Mouse (Mus musculus) adrenal gland, adult (tissue): ENCODE measurements around the gene Gpn1.

Source experiments
- DNase-seq, 2 experiments: peaks; one replicate each; pipeline ENCODE4 v3.0.0; 2022 to 2023; ENCODE audit warnings: low spot score in 1 of 2; ENCODE audit not compliant: inconsistent age in 2 of 2

Gpn1 gene

GRCm38 (mm10) chr5:31535228-31535627 lies 40.7 kb downstream of the Gpn1 start:
- no peak for DNase-seq

GRCm38 (mm10) chr5:31559401-31559800 lies 64.9 kb downstream of the Gpn1 start:
- DNase-seq, result no peak

GRCm38 (mm10) chr5:31560352-31560751 lies 65.8 kb downstream of the Gpn1 start:
- DNase-seq, result no peak

- peak; percentile 44 to 57 for DNase-seq
Measured at GRCm38 (mm10) chr5:31562036-31562666, 67.6 kb downstream of the Gpn1 start.
